Mouse (Mus musculus) 416B (cell line): ENCODE data around the gene Ints13.

ENCODE experiments used
- DNase-seq: peaks from one replicate; pipeline ENCODE4 v3.0.0; 2011; ENCODE audit warnings: low read depth

Gene Ints13

DNA sequence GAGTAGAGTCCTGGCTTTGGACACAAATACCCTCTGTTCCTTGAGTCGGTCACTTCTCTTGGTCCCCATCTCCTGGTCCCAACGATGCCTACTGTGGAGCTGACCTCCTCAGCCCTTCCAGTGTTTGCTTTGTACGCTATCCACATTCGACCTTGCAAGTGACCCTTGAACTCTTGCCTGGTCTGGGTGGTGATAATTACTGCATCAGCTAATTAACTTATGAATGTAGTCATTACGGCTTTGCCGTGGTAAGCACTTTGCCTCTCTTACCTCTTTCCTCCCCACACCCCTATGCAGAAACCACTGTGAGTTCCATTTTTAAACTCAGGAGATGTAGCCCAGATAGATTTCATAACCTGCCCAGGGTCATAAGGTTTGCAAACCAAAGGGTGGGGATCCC is 77.4 kb downstream of the Ints13 start:
- DNase-seq: no peak
